Mouse (Mus musculus) spleen, adult 2 months (tissue): ENCODE measurements at regions not wholly inside any gene's neighbourhood (a gene's known extent, or its start where the extent isn't known, plus 50 kb on each side); places are given as distances from the start of the nearest gene placed in this dataset.

Experiments used
- DNase-seq, 2 experiments: peaks; one replicate each; pipeline versions ENCODE4 v3.0.0 to v3.0.0-alpha.2; 2012 to 2021; ENCODE audit warnings: low spot score in 2 of 2, low read depth in 1 of 2
- H3K27ac ChIP-seq: fragments of 200-500 bp; 2 replicates; pipeline ENCODE4 v1.5.1; 2012; ENCODE audit warnings: low read length, inconsistent platforms; ENCODE audit not compliant: insufficient read depth
- H3K27me3 ChIP-seq: fragments of 200-500 bp; 2 replicates; pipeline ENCODE4 v1.6.1; 2012; ENCODE audit warnings: mild to moderate bottlenecking, moderate library complexity, low read length, inconsistent platforms; ENCODE audit not compliant: control insufficient read depth, insufficient read depth
- H3K36me3 ChIP-seq: fragments of 200-500 bp; 2 replicates; pipeline ENCODE4 v1.6.1; 2012; ENCODE audit warnings: mild to moderate bottlenecking, low read length, inconsistent platforms; ENCODE audit not compliant: control insufficient read depth, insufficient read depth
- H3K4me1 ChIP-seq: fragments of 200-500 bp; 2 replicates; pipeline ENCODE4 v1.6.1; 2011; ENCODE audit warnings: inconsistent platforms; ENCODE audit not compliant: control insufficient read depth, insufficient read depth, insufficient read length
- H3K4me3 ChIP-seq: fragments of 200-500 bp; 2 replicates; pipeline ENCODE4 v1.5.1; 2011; ENCODE audit warnings: mild to moderate bottlenecking, inconsistent platforms; ENCODE audit not compliant: insufficient read depth, insufficient read length; ENCODE audit errors: extremely low read depth
- CTCF ChIP-seq: fragments of 200-500 bp; IDR thresholded peaks from 2 replicates; pipeline ENCODE4 v1.5.1; 2011; ENCODE audit warnings: mild to moderate bottlenecking, inconsistent platforms; ENCODE audit not compliant: insufficient read depth, insufficient read length, insufficient replicate concordance; ENCODE audit errors: extremely low read depth
- POLR2A ChIP-seq: fragments of 200-500 bp; IDR thresholded peaks from 2 replicates; pipeline ENCODE4 v1.6.1; 2011; ENCODE audit warnings: low read depth, low read length, inconsistent platforms
- WGBS: fragments of 180-500 bp; shearing (Covaris S2); methylation state at CpG from one replicate; pipeline ENCODE4 v1.1.7; 2018; 5-methylcytosine and 5-hydroxymethylcytosine counted together

GRCm38 (mm10) chr5:144678815-144679750, 82.5 kb downstream of the Tmem130 start:
- Histone ChIP-seq H3K4me1 (no peaks in the 10 kb centered on the region), H3K36me3 (no peaks in the 10 kb centered on the region), H3K27me3 (no peaks in the 10 kb centered on the region), H3K4me3 (no peak overlapping the region), H3K27ac (no peak overlapping the region)
- TF ChIP-seq POLR2A (no peak), CTCF (no peak)
- WGBS: 89% methylated on average over 13 of the region's 13 CpGs
- no peak for DNase-seq

DNA sequence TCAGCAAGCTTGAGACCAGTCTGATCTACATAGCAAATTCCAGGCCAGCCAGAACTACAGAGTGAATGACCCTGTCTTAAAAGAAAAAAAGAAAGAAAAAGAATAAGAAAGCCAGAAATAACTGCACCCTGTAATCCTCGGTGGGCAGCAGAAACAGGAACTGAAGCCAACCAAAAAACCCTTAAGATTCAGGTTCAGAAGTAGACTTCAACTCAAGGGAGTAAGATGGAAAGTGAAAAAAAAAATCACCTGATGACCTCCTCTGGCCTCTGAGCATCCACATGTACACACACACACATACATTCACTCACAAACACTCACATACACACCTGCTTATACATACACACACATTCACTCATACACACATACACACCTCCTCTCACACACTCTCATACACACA, 77.4 kb downstream of the Tmem130 start:
- Histone ChIP-seq H3K27ac (no peak overlapping the region), H3K36me3 (no peaks in the 10 kb centered on the region), H3K4me3 (no peak overlapping the region), H3K4me1 (no peaks in the 10 kb centered on the region), H3K27me3 (no peaks in the 10 kb centered on the region)
- TF ChIP-seq POLR2A: no peak
- TF ChIP-seq CTCF: no peak
- WGBS: 0% methylated on average over 1 of the region's 1 CpGs
- DNase-seq: no peak
